Mouse (Mus musculus) hindbrain, embryonic 16.5 days (tissue): Measurements from ENCODE around the gene Cd300ld5. TPM values are rescaled to one million over a fixed set of nuclear protein-coding genes. Genes with fewer than 3 reads are reported as not detected.
"Not testable (repeated sequence)": the region's sequence is repeated elsewhere in the genome, so short reads cannot be mapped to it uniquely, and the experiment has no call there.

Experiments
- ATAC-seq: fragments of 200-750 bp; cut with Nextera tagmentation; 2 replicates; pipeline ENCODE4 v1.8.0; 2017; ENCODE audit warnings: moderate TSS enrichment, moderate library complexity
- H3K27ac ChIP-seq: fragments of 300-500 bp; sonication (generic); 2 replicates; pipeline ENCODE4 v1.5.1; 2014; ENCODE audit warnings: low read depth, mild to moderate bottlenecking, control low read depth, low read length, moderate library complexity
- H3K27me3 ChIP-seq: fragments of 300-500 bp; sonication (generic); replicated peaks from 2 replicates; pipeline ENCODE4 v1.6.1; 2014; ENCODE audit warnings: low read length; ENCODE audit not compliant: control insufficient read depth, insufficient read depth
- H3K36me3 ChIP-seq: fragments of 300-500 bp; sonication (generic); 2 replicates; pipeline ENCODE4 v1.6.1; 2014; ENCODE audit warnings: mild to moderate bottlenecking, low read length, moderate library complexity, mixed read lengths; ENCODE audit not compliant: control insufficient read depth, insufficient read depth
- H3K4me1 ChIP-seq: fragments of 300-500 bp; sonication (generic); 2 replicates; pipeline ENCODE4 v1.6.1; 2014; ENCODE audit warnings: low read depth, low read length; ENCODE audit not compliant: control insufficient read depth, insufficient read depth
- H3K4me2 ChIP-seq: fragments of 300-500 bp; sonication (generic); 2 replicates; pipeline ENCODE4 v1.6.1; 2014; ENCODE audit warnings: mild to moderate bottlenecking, low read length, control low read depth, moderate library complexity
- H3K4me3 ChIP-seq: fragments of 300-500 bp; sonication (generic); 2 replicates; pipeline ENCODE4 v1.5.1; 2014; ENCODE audit warnings: mild to moderate bottlenecking, low read length, control low read depth, moderate library complexity
- H3K9ac ChIP-seq: fragments of 300-500 bp; sonication (generic); 2 replicates; pipeline ENCODE4 v1.6.1; 2014; ENCODE audit warnings: low read depth, mild to moderate bottlenecking, control low read depth, low read length, moderate library complexity
- H3K9me3 ChIP-seq: fragments of 300-500 bp; sonication (generic); 2 replicates; pipeline ENCODE4 v1.6.1; 2014; ENCODE audit warnings: mild to moderate bottlenecking, low read length, moderate library complexity; ENCODE audit not compliant: control insufficient read depth
- WGBS: fragments of 180-500 bp; shearing (Covaris S2); extraction: QIAGEN DNeasy Blood & Tissue Kit; methylation state at CpG from one replicate; pipeline ENCODE4 v1.1.7; 2014; 5-methylcytosine and 5-hydroxymethylcytosine counted together
- polyA plus RNA-seq: library from polyadenylated mRNA; unstranded; fragments of >200 nt; fragmentation: Nextera tagmentation; extraction: Ambion mirVana; gene quantifications from 2 replicates; pipeline ENCODE4 v1.2.1, GENCODE M21; 2015

Gene Cd300ld5
- not detected in 2 replicates for polyA plus RNA-seq

GRCm38 (mm10) chr11:115037669-115038068 lies at the start of gene Cd300ld5:
Gene Cd300ld5, minus strand, starts transcription at chr11:115037769.
- H3K4me2 ChIP-seq, H3K4me1 ChIP-seq, H3K36me3 ChIP-seq, ATAC-seq, H3K9ac ChIP-seq, H3K27me3 ChIP-seq, H3K9me3 ChIP-seq, H3K4me3 ChIP-seq, H3K27ac ChIP-seq: not testable (repeated sequence)
- WGBS, result no CpG with 5 or more reads among the region's 6 CpGs

GRCm38 (mm10) chr11:115086213-115086612 lies 48.6 kb upstream of the Cd300ld5 start:
- no peak for ATAC-seq
- H3K4me1 ChIP-seq, result peaks cover under 1% of the 10 kb centered on the region
- H3K9ac ChIP-seq, result no peak overlapping the region
- WGBS, result 68% methylated on average over 7 of the region's 7 CpGs
- no peak overlapping the region for H3K4me3 ChIP-seq
- H3K4me2 ChIP-seq, result no peak overlapping the region
- no peaks in the 10 kb centered on the region for H3K36me3 ChIP-seq
- H3K9me3 ChIP-seq, result no peaks in the 10 kb centered on the region
- H3K27me3 ChIP-seq, result peaks cover 12% of the 10 kb centered on the region; the same call in 1 of the 2 replicates
- H3K27ac ChIP-seq, result no peak overlapping the region

GRCm38 (mm10) chr11:115085064-115085463 lies 47.5 kb upstream of the Cd300ld5 start:
- Histone ChIP-seq H3K36me3 (no peaks in the 10 kb centered on the region), H3K9me3 (no peaks in the 10 kb centered on the region), H3K9ac (no peak overlapping the region), H3K4me3 (no peak overlapping the region), H3K4me1 (no peaks in the 10 kb centered on the region), H3K4me2 (no peak overlapping the region), H3K27me3 (0 out of 2 replicates have a peak, but pooled peaks cover 5% of the 10 kb centered on the region), H3K27ac (no peak overlapping the region)
- no peak for ATAC-seq
- WGBS, result 42% methylated on average over 8 of the region's 8 CpGs

GRCm38 (mm10) chr11:115084595-115084994 lies 47.0 kb upstream of the Cd300ld5 start:
- ATAC-seq, result no peak
- 15% methylated on average over 12 of the region's 12 CpGs for WGBS
- H3K36me3 ChIP-seq, result no peaks in the 10 kb centered on the region

GRCm38 (mm10) chr11:115083376-115084139 lies 46.0 kb upstream of the Cd300ld5 start:
- H3K27ac ChIP-seq, result no peak overlapping the region
- H3K36me3 ChIP-seq, result no peaks in the 10 kb centered on the region
- no peak overlapping the region for H3K9ac ChIP-seq
- ATAC-seq, result no peak
- 46% methylated on average over 18 of the region's 18 CpGs for WGBS
- no peak overlapping the region for H3K4me3 ChIP-seq
- H3K4me2 ChIP-seq, result no peak overlapping the region
- H3K27me3 ChIP-seq, result 0 out of 2 replicates have a peak, but pooled peaks cover 5% of the 10 kb centered on the region
- H3K4me1 ChIP-seq, result no peaks in the 10 kb centered on the region
- H3K9me3 ChIP-seq, result no peaks in the 10 kb centered on the region

More at GRCm38 (mm10) chr11:115084595-115084994, 47.0 kb upstream of the Cd300ld5 start:
- Histone ChIP-seq H3K4me2 (no peak overlapping the region), H3K9ac (no peak overlapping the region), H3K27ac (no peak overlapping the region), H3K4me3 (no peak overlapping the region), H3K9me3 (no peaks in the 10 kb centered on the region), H3K27me3 (0 out of 2 replicates have a peak, but pooled peaks cover 5% of the 10 kb centered on the region), H3K4me1 (no peaks in the 10 kb centered on the region)

- Histone ChIP-seq H3K9ac (no peak overlapping the region), H3K27ac (no peak overlapping the region), H3K4me2 (no peak overlapping the region), H3K9me3 (no peaks in the 10 kb centered on the region), H3K36me3 (no peaks in the 10 kb centered on the region), H3K27me3 (0 out of 2 replicates have a peak, but pooled peaks cover 5% of the 10 kb centered on the region), H3K4me1 (no peaks in the 10 kb centered on the region), H3K4me3 (no peak overlapping the region)
- 78% methylated on average over 6 of the region's 6 CpGs for WGBS
- ATAC-seq, result no peak
Observed at GRCm38 (mm10) chr11:115082196-115082595, 44.6 kb upstream of the Cd300ld5 start.

- 60% methylated on average over 3 of the region's 3 CpGs for WGBS
- no peaks in the 10 kb centered on the region for H3K4me1 ChIP-seq
- H3K9ac ChIP-seq, result no peak overlapping the region
- no peak for ATAC-seq
- no peak overlapping the region for H3K27ac ChIP-seq
- H3K9me3 ChIP-seq, result no peaks in the 10 kb centered on the region
- 0 out of 2 replicates have a peak, but pooled peaks cover 5% of the 10 kb centered on the region for H3K27me3 ChIP-seq
- no peak overlapping the region for H3K4me2 ChIP-seq
- H3K36me3 ChIP-seq, result no peaks in the 10 kb centered on the region
- no peak overlapping the region for H3K4me3 ChIP-seq
Observed at GRCm38 (mm10) chr11:115081373-115081772, 43.8 kb upstream of the Cd300ld5 start.

GRCm38 (mm10) chr11:115080886-115081285 lies 43.3 kb upstream of the Cd300ld5 start:
- Histone ChIP-seq H3K27me3 (0 out of 2 replicates have a peak, but pooled peaks cover 2% of the 10 kb centered on the region), H3K27ac (no peak overlapping the region), H3K4me3 (no peak overlapping the region), H3K9me3 (no peaks in the 10 kb centered on the region), H3K4me2 (no peak overlapping the region), H3K4me1 (no peaks in the 10 kb centered on the region), H3K9ac (no peak overlapping the region), H3K36me3 (no peaks in the 10 kb centered on the region)
- WGBS, result 36% methylated on average over 13 of the region's 13 CpGs
- no peak; the same call in 1 of the 2 replicates for ATAC-seq

- no peaks in the 10 kb centered on the region for H3K9me3 ChIP-seq
- H3K27me3 ChIP-seq, result no peaks in the 10 kb centered on the region
- no peak overlapping the region for H3K4me3 ChIP-seq
- H3K36me3 ChIP-seq, result no peaks in the 10 kb centered on the region
- WGBS, result 83% methylated on average over 5 of the region's 5 CpGs
- H3K4me2 ChIP-seq, result no peak overlapping the region
- no peak overlapping the region for H3K27ac ChIP-seq
- H3K9ac ChIP-seq, result no peak overlapping the region
- H3K4me1 ChIP-seq, result no peaks in the 10 kb centered on the region
- no peak for ATAC-seq
Observed at GRCm38 (mm10) chr11:115078680-115079079, 41.1 kb upstream of the Cd300ld5 start.
